8 mouse cellular contexts compared by ENCODE assay signal in genomic region chr4:124509695-124510094, GRCm38 (mm10).
DNase-seq lines count a peak whose midpoint lies in the region; ATAC-seq and TF ChIP-seq lines count a peak whose summit lies in the region.

No protein-coding gene starts in this region.

- peak; percentile 51 to 61 for DNase-seq in heart, adult 2 months
- DNase-seq in heart, adult 11 months, result no peak
- DNase-seq in midbrain, embryonic 10.5 days (ENCODE audit: low spot score), result no peak
- DNase-seq in gastrocnemius, postnatal 36 days, result peak; percentile 15 to 22
- DNase-seq in right cerebral cortex, postnatal 10 days (ENCODE audit: low spot score in 2 of 2), result peak; percentile 73 to 80
- no peak for DNase-seq in urinary bladder, postnatal 10 days (ENCODE audit: low spot score)
- no peak for DNase-seq in thymus, postnatal 14 days

- H3K9me3 ChIP-seq in midbrain, embryonic 16.5 days (replicated peaks; ENCODE audit: control insufficient read depth, low read length, poor library complexity, severe bottlenecking), result no peaks in the 10 kb centered on the region
- no peaks in the 10 kb centered on the region for H3K9me3 ChIP-seq in midbrain, embryonic 10.5 days (replicated peaks)

- ATAC-seq in midbrain, embryonic 16.5 days, result peak; percentile 49; the same call in 1 of the 2 replicates

- H3K27ac ChIP-seq in heart, adult 2 months, result no peak overlapping the region
- no peak overlapping the region for H3K27ac ChIP-seq in midbrain, embryonic 16.5 days (ENCODE audit: low read length)
- no peak overlapping the region for H3K27ac ChIP-seq in midbrain, embryonic 10.5 days (replicated peaks)

- no peaks in the 10 kb centered on the region for H3K4me1 ChIP-seq in heart, adult 2 months (ENCODE audit: control insufficient read depth, insufficient read depth, low read length)
- H3K4me1 ChIP-seq in midbrain, embryonic 16.5 days (ENCODE audit: control insufficient read depth, insufficient read depth, low read length), result peaks cover 8% of the 10 kb centered on the region
- H3K4me1 ChIP-seq in midbrain, embryonic 10.5 days, result peaks cover 6% of the 10 kb centered on the region

- H3K79me2 ChIP-seq in heart, adult 2 months (replicated peaks; ENCODE audit: control insufficient read depth, insufficient read depth, low read length), result no peaks in the 10 kb centered on the region

- H3K4me3 ChIP-seq in heart, adult 2 months, result no peak overlapping the region
- H3K4me3 ChIP-seq in midbrain, embryonic 16.5 days (ENCODE audit: low read depth, low read length), result no peak overlapping the region
- H3K4me3 ChIP-seq in midbrain, embryonic 10.5 days, result no peak overlapping the region

- intact Hi-C loops in heart, adult 2 months (cut with DNase I), result no loop called here
- intact Hi-C loops in gastrocnemius, postnatal 36 days (cut with DNase I), result no loop called here

- WGBS in heart, adult 2 months, result 55% methylated on average over 5 of the region's 5 CpGs
- WGBS in midbrain, embryonic 16.5 days, result 59% methylated on average over 5 of the region's 5 CpGs
- WGBS in midbrain, embryonic 10.5 days, result 91% methylated on average over 5 of the region's 5 CpGs

- no peak for TF ChIP-seq CTCF in heart, adult 2 months (IDR thresholded peaks at IDR 0.05)

- no peaks in the 10 kb centered on the region for H3K36me3 ChIP-seq in heart, adult 2 months (ENCODE audit: control insufficient read depth, insufficient read depth, low read length)
- no peaks in the 10 kb centered on the region for H3K36me3 ChIP-seq in midbrain, embryonic 16.5 days (ENCODE audit: control insufficient read depth, insufficient read depth, low read length)
- no peaks in the 10 kb centered on the region for H3K36me3 ChIP-seq in midbrain, embryonic 10.5 days

- no peak for TF ChIP-seq EP300 in heart, adult 2 months (IDR thresholded peaks at IDR 0.05; ENCODE audit: insufficient read depth, low read depth, low read length)

- no peaks in the 10 kb centered on the region; the same call in 1 of the 2 replicates for H3K27me3 ChIP-seq in heart, adult 2 months (ENCODE audit: control insufficient read depth, insufficient read depth, low read length)
- H3K27me3 ChIP-seq in midbrain, embryonic 16.5 days (ENCODE audit: control insufficient read depth, insufficient read depth, low read depth, low read length), result no peaks in the 10 kb centered on the region
- H3K27me3 ChIP-seq in midbrain, embryonic 10.5 days (ENCODE audit: low read depth, poor library complexity, severe bottlenecking), result peaks cover 44% of the 10 kb centered on the region

- no peak overlapping the region for H3K9ac ChIP-seq in heart, adult 2 months (ENCODE audit: low read depth, low read length)
- no peak overlapping the region for H3K9ac ChIP-seq in midbrain, embryonic 16.5 days (ENCODE audit: low read depth, low read length)

- H3K4me2 ChIP-seq in midbrain, embryonic 16.5 days (ENCODE audit: low read length), result no peak overlapping the region

- TF ChIP-seq POLR2A in heart, adult 2 months (IDR thresholded peaks at IDR 0.05; ENCODE audit: insufficient read depth, low read depth, low read length), result no peak

Comparison
In these comparisons a context has a peak if more than half of its experiments do, and no peak if none do; other contexts are left out.
1. DNase-seq: peak in heart, adult 2 months (2 of 2), gastrocnemius, postnatal 36 days (2 of 2) and right cerebral cortex, postnatal 10 days (2 of 2); none in heart, adult 11 months (single experiment), midbrain, embryonic 10.5 days (single experiment), urinary bladder, postnatal 10 days (single experiment) and thymus, postnatal 14 days (single experiment).